8 mouse cellular contexts compared by ENCODE assay signal in the genomic region with DNA sequence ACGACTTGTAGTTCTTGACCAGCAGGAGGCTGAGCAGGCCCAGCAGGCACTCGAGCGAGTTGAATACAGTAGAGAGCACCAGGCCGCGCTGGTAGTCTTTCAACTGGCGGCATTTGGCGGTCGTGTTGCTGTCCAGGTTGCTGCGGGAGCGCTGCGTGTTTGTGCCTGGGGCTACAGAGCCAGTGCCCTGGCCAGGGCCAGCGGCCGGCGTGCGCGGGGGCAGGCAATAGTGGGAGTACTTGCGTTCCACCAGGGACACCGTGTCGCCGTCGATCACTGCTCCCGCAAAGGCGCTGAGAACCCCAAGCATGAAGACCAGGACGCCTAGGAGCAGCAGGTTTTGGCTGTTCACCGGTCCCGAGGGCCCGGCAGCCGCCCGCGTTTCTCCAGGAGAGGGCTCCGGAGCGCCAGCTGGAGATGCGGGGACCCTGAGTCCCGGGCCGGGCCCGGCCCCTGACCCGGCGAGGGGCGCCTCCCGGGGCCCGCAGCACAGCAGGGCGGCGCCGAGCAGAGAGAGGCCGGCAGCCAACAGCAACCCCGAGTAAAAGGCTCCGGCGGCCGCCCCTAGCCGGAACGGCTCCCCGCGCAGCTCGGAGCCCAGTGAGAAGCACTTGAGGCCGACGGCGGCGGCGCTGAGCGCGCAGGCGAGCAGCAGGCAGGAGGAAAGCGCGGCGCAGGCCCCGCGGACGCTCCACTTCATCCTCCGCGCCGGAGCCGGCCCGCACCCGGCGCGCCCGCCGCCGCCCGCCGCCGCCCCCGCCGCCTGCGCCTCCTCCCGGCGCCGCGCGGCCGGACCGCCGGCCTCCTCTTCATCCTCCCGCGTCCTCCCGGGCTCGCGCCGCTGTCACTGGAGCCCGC. TPM values are rescaled to one million over a fixed set of nuclear protein-coding genes. Genes with fewer than 3 reads are reported as not detected.
DNase-seq lines count a peak whose midpoint lies in the region; ATAC-seq and TF ChIP-seq lines count a peak whose summit lies in the region.

No protein-coding gene starts in this region.

- peak overlapping the region; percentile 53 for H3K9ac ChIP-seq in forebrain, embryonic 12.5 days
- H3K9ac ChIP-seq in lung, postnatal 0 days (replicated peaks; ENCODE audit: low read depth) = no peak overlapping the region

- ATAC-seq in forebrain, embryonic 12.5 days (ENCODE audit: low FRiP score) = peak; percentile 49
- ATAC-seq in lung, postnatal 0 days = peak; percentile 62
- ATAC-seq in inflammation-experienced regulatory T-cells, adult 6 months = no peak

- WGBS in forebrain, embryonic 12.5 days = under 1% methylated on average over 54 of the region's 100 CpGs
- 3% methylated on average over 54 of the region's 100 CpGs for WGBS in lung, postnatal 0 days

- H3K27ac ChIP-seq in brown adipose tissue, adult 24 weeks (replicated peaks; ENCODE audit: low read depth, low read length) = no peak overlapping the region
- no peak overlapping the region for H3K27ac ChIP-seq in forebrain, embryonic 12.5 days
- H3K27ac ChIP-seq in layer of hippocampus, adult 2 months = peak overlapping the region; percentile 95
- no peak overlapping the region for H3K27ac ChIP-seq in lung, postnatal 0 days (ENCODE audit: low read length)

- peaks cover 96% of the 10 kb centered on the region for H3K27me3 ChIP-seq in forebrain, embryonic 12.5 days
- H3K27me3 ChIP-seq in lung, postnatal 0 days (replicated peaks; ENCODE audit: insufficient read depth, low read length) = peaks cover 66% of the 10 kb centered on the region

- peak overlapping the region; percentile 91 for H3K4me2 ChIP-seq in forebrain, embryonic 12.5 days
- peak overlapping the region; percentile 92 for H3K4me2 ChIP-seq in lung, postnatal 0 days (replicated peaks; ENCODE audit: low read depth, low read length)

- no peaks in the 10 kb centered on the region for H3K9me3 ChIP-seq in forebrain, embryonic 12.5 days
- no peaks in the 10 kb centered on the region for H3K9me3 ChIP-seq in lung, postnatal 0 days (ENCODE audit: low read length)

- peak overlapping the region; percentile 62 for H3K4me3 ChIP-seq in brown adipose tissue, adult 24 weeks (ENCODE audit: insufficient read depth, low read depth, low read length)
- H3K4me3 ChIP-seq in forebrain, embryonic 12.5 days (replicated peaks) = peak overlapping the region; percentile 59
- peak overlapping the region; percentile 77 for H3K4me3 ChIP-seq in layer of hippocampus, adult 2 months
- H3K4me3 ChIP-seq in lung, postnatal 0 days (ENCODE audit: low read depth, low read length) = peak overlapping the region; percentile 54

- no peaks in the 10 kb centered on the region for H3K36me3 ChIP-seq in forebrain, embryonic 12.5 days (replicated peaks)
- H3K36me3 ChIP-seq in lung, postnatal 0 days (ENCODE audit: insufficient read depth, low read length) = no peaks in the 10 kb centered on the region

- peak; percentile 58 for DNase-seq in ES-CJ7 (ENCODE audit: low read depth, low spot score)
- peak; percentile 37 for DNase-seq in heart, postnatal 4 days
- DNase-seq in layer of hippocampus, adult 2 months (ENCODE audit: low spot score in 2 of 2) = no peak
- peak; percentile 49 for DNase-seq in lung, postnatal 0 days (ENCODE audit: low spot score)
- peak; percentile 59 for DNase-seq in retina, embryonic 14.5 days (ENCODE audit: low spot score)

- TF ChIP-seq CTCF in layer of hippocampus, adult 2 months (conservative IDR thresholded peaks at IDR 0.05) = peak; percentile 32
- peak; percentile 22; the same call in 1 of the 2 replicates for TF ChIP-seq CTCF in lung, postnatal 0 days (IDR thresholded peaks at IDR 0.05)

- no peak for TF ChIP-seq EP300 in lung, postnatal 0 days (IDR thresholded peaks at IDR 0.05)

- H3K4me1 ChIP-seq in brown adipose tissue, adult 24 weeks (ENCODE audit: control insufficient read depth, insufficient read depth, insufficient read length, low read length) = peaks cover 10% of the 10 kb centered on the region; the same call in 1 of the 2 replicates
- peaks cover 25% of the 10 kb centered on the region for H3K4me1 ChIP-seq in forebrain, embryonic 12.5 days
- peaks cover 14% of the 10 kb centered on the region; the same call in 1 of the 2 replicates for H3K4me1 ChIP-seq in lung, postnatal 0 days (ENCODE audit: insufficient read depth, low read depth, low read length)

RNA-seq across cellular contexts. Expression of gene Gm42517, which starts 0.5 kb away (rescaled TPM):
- 0.83 and 1.1 TPM in 2 replicates for polyA plus RNA-seq in brown adipose tissue, adult 24 weeks (2012; ENCODE audit: insufficient read depth, insufficient read length, missing spikeins)
- 0.10 TPM in 1 of 2 replicates, not detected in the other for polyA plus RNA-seq in forebrain, embryonic 12.5 days (2016; fragmentation: Nextera tagmentation; extraction: Ambion mirVana)
- total RNA-seq in heart, postnatal 4 days (2021) = under 1 TPM in 1 of 2 experiments, not detected in 1; 0.32 TPM
- total RNA-seq in layer of hippocampus, adult 2 months (2021) = 10 to 100 TPM; 55.6 to 57.4 TPM
- 0.06 and 0.07 TPM in 2 replicates for polyA plus RNA-seq in lung, postnatal 0 days (2015; fragmentation: Nextera tagmentation; extraction: Ambion mirVana)
- polyA plus RNA-seq in inflammation-experienced regulatory T-cells, adult 6 months (2017; shearing (Covaris generic)) = not detected

RNA-seq across cellular contexts. Expression of gene Pde6b, which starts 21.0 kb away (rescaled TPM):
- polyA plus RNA-seq in brown adipose tissue, adult 24 weeks (2012; ENCODE audit: insufficient read depth, insufficient read length, missing spikeins) = not detected in 2 replicates
- polyA plus RNA-seq in forebrain, embryonic 12.5 days (2016; fragmentation: Nextera tagmentation; extraction: Ambion mirVana) = 0.17 TPM in 1 of 2 replicates, not detected in the other
- total RNA-seq in heart, postnatal 4 days (2021) = not detected
- under 1 TPM; 0.12 to 0.28 TPM for total RNA-seq in layer of hippocampus, adult 2 months (2021)
- polyA plus RNA-seq in lung, postnatal 0 days (2015; fragmentation: Nextera tagmentation; extraction: Ambion mirVana) = 0.06 TPM in 1 of 2 replicates, not detected in the other
- 1 to 10 TPM; 1.2 to 1.4 (median 1.3) TPM for polyA plus RNA-seq in inflammation-experienced regulatory T-cells, adult 6 months (2017; shearing (Covaris generic))

RNA-seq across cellular contexts. Expression of gene Pigg, which starts 54.8 kb away (rescaled TPM):
- polyA plus RNA-seq in brown adipose tissue, adult 24 weeks (2012; ENCODE audit: insufficient read depth, insufficient read length, missing spikeins) = 6.2 and 7.6 TPM in 2 replicates
- 7.3 and 8.3 TPM in 2 replicates for polyA plus RNA-seq in forebrain, embryonic 12.5 days (2016; fragmentation: Nextera tagmentation; extraction: Ambion mirVana)
- 1 to 10 TPM; 4.6 to 4.8 TPM for total RNA-seq in heart, postnatal 4 days (2021)
- 10 to 100 TPM; 10.1 to 11.5 TPM for total RNA-seq in layer of hippocampus, adult 2 months (2021)
- 4.6 and 6.4 TPM in 2 replicates for polyA plus RNA-seq in lung, postnatal 0 days (2015; fragmentation: Nextera tagmentation; extraction: Ambion mirVana)
- polyA plus RNA-seq in inflammation-experienced regulatory T-cells, adult 6 months (2017; shearing (Covaris generic)) = 1 to 10 TPM; 2.6 to 5.0 (median 4.6) TPM

Comparison
In these comparisons a context has a peak if more than half of its experiments do, and no peak if none do; other contexts are left out.
1. DNase-seq: peak in ES-CJ7 (single experiment), heart, postnatal 4 days (single experiment), lung, postnatal 0 days (single experiment) and retina, embryonic 14.5 days (single experiment); none in layer of hippocampus, adult 2 months (0 of 2).
2. Peak in every context shown above with its lines, with median percentiles within 50 percentile points of each other: H3K4me3 ChIP-seq.